Mouse (Mus musculus): ENCODE results near the gene Tff2. TPM values are rescaled to one million over a fixed set of nuclear protein-coding genes. Genes with fewer than 3 reads are reported as not detected.

Tff2 gene
- total and polyA plus RNA-seq, 3 experiments: not detected

GRCm38 (mm10) chr17:31183180-31183974 is 39.3 kb upstream of the Tff2 start:
- DNase-seq (ENCODE audit: extremely low read depth): no peak
- TF ChIP-seq MAFK (IDR thresholded peaks at IDR 0.05; ENCODE audit: insufficient replicate concordance, low read length) (no peak), ETS1 (conservative IDR thresholded peaks at IDR 0.05; ENCODE audit: low read depth, low read length) (no peak), TCF12 (IDR thresholded peaks at IDR 0.05; ENCODE audit: low read depth, low read length) (no peak)

GRCm38 (mm10) chr17:31181490-31181889 is 37.4 kb upstream of the Tff2 start:
- no peaks in the 10 kb centered on the region for H3K79me2 ChIP-seq (replicated peaks; ENCODE audit: control insufficient read depth, extremely low read depth, insufficient read depth, poor library complexity, severe bottlenecking)
- no peak overlapping the region for H3K4me3 ChIP-seq (replicated peaks in 1 of 3; ENCODE audit: low read depth in 2 of 3, low read length in 2 of 3, poor library complexity in 1 of 3)
- no peaks in the 10 kb centered on the region for H3K9me3 ChIP-seq (replicated peaks; ENCODE audit: low read length)
- dilution Hi-C loops (cut with MboI; ENCODE audit: extremely low pct_ligation_motif_present, extremely low pct_unique_long_range_greater_than_20kb, low sequenced_read_pairs): no loop called here
- no peak for TF ChIP-seq USF2 (conservative IDR thresholded peaks at IDR 0.05; ENCODE audit: low read depth, low read length)
- TF ChIP-seq EP300 (IDR thresholded peaks at IDR 0.05; ENCODE audit: low read length): no peak
- TF ChIP-seq RAD21 (IDR thresholded peaks at IDR 0.05; ENCODE audit: low read depth, low read length): no peak
- no peak for TF ChIP-seq ETS1 (conservative IDR thresholded peaks at IDR 0.05; ENCODE audit: low read depth, low read length)
- no peak for TF ChIP-seq MXI1 (IDR thresholded peaks at IDR 0.05; ENCODE audit: low read depth, low read length)
- no peak for TF ChIP-seq USF1 (IDR thresholded peaks at IDR 0.05; ENCODE audit: low read depth, low read length)
- no peak for TF ChIP-seq TBP (conservative IDR thresholded peaks at IDR 0.05; ENCODE audit: low read depth, low read length)
- no peak for TF ChIP-seq ZKSCAN1 (IDR thresholded peaks at IDR 0.05; ENCODE audit: borderline replicate concordance, low read depth, low read length)
- TF ChIP-seq CTCF (conservative IDR thresholded peaks at IDR 0.05 in 1 of 2, IDR thresholded peaks at IDR 0.05 in 1 of 2; ENCODE audit: low read depth in 2 of 2, low read length in 2 of 2): no peak
- TF ChIP-seq PAX5 (IDR thresholded peaks at IDR 0.05; ENCODE audit: low read length): no peak
- TF ChIP-seq E2F4 (IDR thresholded peaks at IDR 0.05; ENCODE audit: insufficient replicate concordance, low read depth, low read length): no peak
- TF ChIP-seq SMC3 (IDR thresholded peaks at IDR 0.05; ENCODE audit: low read depth, low read length): no peak
- no peak for TF ChIP-seq MEF2A (IDR thresholded peaks at IDR 0.05; ENCODE audit: borderline replicate concordance, low read depth, low read length)
- no peak for TF ChIP-seq MAFK (IDR thresholded peaks at IDR 0.05; ENCODE audit: insufficient replicate concordance, low read length)
- no peak for TF ChIP-seq MAX (IDR thresholded peaks at IDR 0.05; ENCODE audit: low read length)
- TF ChIP-seq MYC (IDR thresholded peaks at IDR 0.05; ENCODE audit: low read depth, low read length): no peak
- no peak for TF ChIP-seq TCF12 (IDR thresholded peaks at IDR 0.05; ENCODE audit: low read depth, low read length)
- no peak for TF ChIP-seq ZMIZ1 (IDR thresholded peaks at IDR 0.05; ENCODE audit: low read depth, low read length)
- no peak overlapping the region for H3K9ac ChIP-seq (ENCODE audit: insufficient read depth, low read depth)
- in situ Hi-C loops (cut with MboI; ENCODE audit: low pct_ligation_motif_present, low pct_unique_long_range_greater_than_20kb, low sequenced_read_pairs): no loop called here
- H3K4me1 ChIP-seq (ENCODE audit: control insufficient read depth in 1 of 2, insufficient read depth in 2 of 2): peaks cover 9 to 28% of the 10 kb centered on the region in 2 experiments
- no peak for DNase-seq (ENCODE audit: extremely low read depth)
- no peaks in the 10 kb centered on the region for H3K36me3 ChIP-seq (replicated peaks in 1 of 2; ENCODE audit: control insufficient read depth in 1 of 2, insufficient read depth in 1 of 2, low read length in 1 of 2)
- peaks cover 5% of the 10 kb centered on the region for H3K27me3 ChIP-seq (replicated peaks)
- no peak overlapping the region for H3K4me2 ChIP-seq (ENCODE audit: insufficient read depth, low read depth, poor library complexity, severe bottlenecking)
- no peak overlapping the region for H3K27ac ChIP-seq (ENCODE audit: insufficient read depth, low read depth)

More at GRCm38 (mm10) chr17:31183180-31183974, 39.3 kb upstream of the Tff2 start:
- no peak overlapping the region for H3K27ac ChIP-seq (ENCODE audit: insufficient read depth, low read depth)
- no peaks in the 10 kb centered on the region for H3K36me3 ChIP-seq (replicated peaks in 1 of 2; ENCODE audit: control insufficient read depth in 1 of 2, insufficient read depth in 1 of 2, low read length in 1 of 2)
- no peak overlapping the region for H3K4me3 ChIP-seq (replicated peaks in 1 of 3; ENCODE audit: low read depth in 2 of 3, low read length in 2 of 3, poor library complexity in 1 of 3)
- H3K9me3 ChIP-seq (replicated peaks; ENCODE audit: low read length): peaks cover 3% of the 10 kb centered on the region
- no peak overlapping the region for H3K9ac ChIP-seq (ENCODE audit: insufficient read depth, low read depth)
- no peak overlapping the region for H3K4me2 ChIP-seq (ENCODE audit: insufficient read depth, low read depth, poor library complexity, severe bottlenecking)
- no peaks in the 10 kb centered on the region for H3K79me2 ChIP-seq (replicated peaks; ENCODE audit: control insufficient read depth, extremely low read depth, insufficient read depth, poor library complexity, severe bottlenecking)
- dilution Hi-C loops (cut with MboI; ENCODE audit: extremely low pct_ligation_motif_present, extremely low pct_unique_long_range_greater_than_20kb, low sequenced_read_pairs) (no loop called here), in situ Hi-C loops (cut with MboI; ENCODE audit: low pct_ligation_motif_present, low pct_unique_long_range_greater_than_20kb, low sequenced_read_pairs) (no loop called here)
- peaks cover 9 to 28% of the 10 kb centered on the region in 2 experiments for H3K4me1 ChIP-seq (ENCODE audit: control insufficient read depth in 1 of 2, insufficient read depth in 2 of 2)
- H3K27me3 ChIP-seq (replicated peaks): peaks cover 4% of the 10 kb centered on the region
